Mouse (Mus musculus): ENCODE measurements around the gene Erlin1.

The Erlin1 gene

DNA sequence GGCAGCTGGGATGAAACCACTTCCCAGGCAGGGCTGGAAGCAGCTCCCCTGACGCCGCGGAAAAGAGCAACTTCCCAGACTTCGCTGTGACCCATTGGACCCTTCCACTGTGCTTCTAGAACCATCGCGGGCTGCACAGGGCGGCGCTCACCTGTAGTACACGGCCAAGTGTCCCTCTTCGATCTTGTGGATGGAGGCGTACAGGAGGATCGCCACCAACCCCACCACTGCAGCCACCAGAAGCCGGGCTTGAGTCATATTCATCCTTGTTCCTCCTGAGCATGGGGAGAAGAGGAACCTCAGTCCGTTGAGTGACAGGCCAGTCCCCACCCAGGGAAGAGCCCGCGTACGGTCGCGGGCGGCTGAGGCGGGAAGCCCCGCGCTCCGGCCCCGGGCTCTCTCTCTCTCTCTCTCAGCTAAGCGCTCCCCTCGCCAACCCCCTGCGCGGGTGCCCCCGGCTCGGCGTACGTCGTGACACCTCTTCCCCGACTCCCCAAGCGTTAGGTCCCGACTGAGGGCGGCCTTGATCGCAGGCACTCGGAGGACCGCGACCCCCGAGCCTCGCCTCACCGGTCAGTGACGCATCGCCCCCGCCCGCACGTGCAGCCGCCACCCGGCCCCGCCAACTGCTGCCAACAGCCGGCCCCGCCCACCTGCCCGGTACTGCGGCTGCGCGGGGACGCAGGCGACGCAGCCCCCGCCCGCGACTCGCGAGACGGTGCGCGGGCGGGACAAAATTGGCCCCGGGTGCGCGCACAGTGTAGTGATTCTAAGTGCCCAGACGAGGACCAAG is at the start of gene Erlin1:
Gene Erlin1, minus strand, starts transcription at position 665 of the 793 bp plus-strand sequence.
- peak; percentile 90 to 91 for DNase-seq (ENCODE audit: low spot score in 2 of 2)

DNA sequence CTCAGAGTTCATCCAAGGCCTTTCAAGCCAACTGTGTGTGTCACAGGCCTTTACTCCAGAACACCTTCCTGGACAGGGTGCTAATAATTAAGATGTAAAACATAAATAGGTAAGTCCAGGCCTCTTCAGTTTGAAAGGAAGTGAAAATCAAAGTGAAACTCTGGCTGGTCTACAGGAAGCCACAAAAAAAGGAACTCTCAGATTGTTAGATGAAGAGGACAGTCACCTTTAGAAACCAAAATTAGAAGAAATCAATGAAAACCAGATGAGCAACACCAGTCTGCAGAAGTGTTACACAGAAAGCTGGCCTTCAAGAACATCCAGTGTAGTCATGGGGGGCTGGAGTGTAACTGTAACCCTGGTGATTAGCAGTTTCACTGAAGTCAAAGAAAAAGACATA is 48.2 kb upstream of the Erlin1 start:
- no peak for DNase-seq (ENCODE audit: low spot score in 2 of 2)

DNA sequence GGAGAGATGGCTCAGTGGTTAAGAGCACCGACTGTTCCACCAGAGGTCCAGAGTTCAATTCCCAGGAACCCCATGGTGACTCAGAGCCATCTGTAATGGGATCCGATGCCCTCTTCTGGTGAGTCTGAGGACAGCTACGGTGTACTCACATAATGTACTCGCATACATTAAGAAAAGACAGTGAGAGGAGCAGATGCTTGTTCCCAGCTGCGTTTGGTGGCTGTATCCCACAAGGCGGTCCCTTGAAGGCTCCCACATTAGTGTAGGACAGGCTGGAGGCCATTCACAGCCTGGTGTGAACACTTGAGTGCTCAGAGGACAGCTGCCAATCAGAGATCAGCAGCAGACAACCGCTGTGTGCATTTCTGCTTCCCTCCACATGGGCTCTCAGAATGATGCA is 42.1 kb upstream of the Erlin1 start:
- DNase-seq (ENCODE audit: low spot score in 2 of 2) = peak in 1 of 2 experiments; percentile 13

DNA sequence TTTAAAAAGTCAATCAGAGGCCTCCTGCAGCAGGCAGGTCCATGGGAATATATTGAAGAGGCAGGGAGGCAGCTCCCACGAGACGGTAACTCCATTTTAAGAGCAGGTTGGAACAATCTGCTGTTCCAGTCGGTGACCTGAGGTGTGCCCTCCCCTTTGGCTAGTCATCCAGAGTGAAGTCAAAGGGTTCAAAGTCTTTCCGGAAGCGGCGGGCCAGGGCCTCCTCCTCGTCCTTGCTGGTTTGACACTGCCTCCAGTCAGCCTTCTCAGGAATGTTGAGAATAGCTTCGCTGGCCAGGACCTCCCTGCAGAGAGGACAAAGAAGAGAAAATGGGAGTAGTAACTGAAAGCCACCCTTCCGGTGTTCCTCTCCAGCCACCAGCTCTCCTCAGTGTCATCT is 40.8 kb upstream of the Erlin1 start:
- no peak for DNase-seq (ENCODE audit: low spot score in 2 of 2)

DNA sequence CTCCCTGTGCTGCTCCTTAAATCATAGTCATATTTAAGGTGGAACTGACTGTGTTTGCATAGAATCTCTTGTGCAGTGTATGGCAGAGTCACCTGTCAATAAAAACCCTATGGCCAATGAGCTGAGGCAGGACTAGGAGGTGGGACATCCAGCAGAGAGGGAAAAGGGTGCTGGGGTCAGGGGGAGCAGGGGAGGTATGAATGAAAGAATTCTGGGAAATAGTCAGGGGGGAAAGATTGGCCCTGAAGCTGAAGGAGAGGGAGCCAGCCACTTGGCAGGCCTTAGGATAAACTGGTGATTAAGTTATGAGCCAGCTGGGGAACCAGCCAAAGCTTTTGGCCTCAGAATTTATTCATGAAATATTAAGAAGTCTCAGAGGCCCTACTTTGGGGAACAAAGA is 39.4 kb upstream of the Erlin1 start:
- no peak for DNase-seq (ENCODE audit: low spot score in 2 of 2)

DNA sequence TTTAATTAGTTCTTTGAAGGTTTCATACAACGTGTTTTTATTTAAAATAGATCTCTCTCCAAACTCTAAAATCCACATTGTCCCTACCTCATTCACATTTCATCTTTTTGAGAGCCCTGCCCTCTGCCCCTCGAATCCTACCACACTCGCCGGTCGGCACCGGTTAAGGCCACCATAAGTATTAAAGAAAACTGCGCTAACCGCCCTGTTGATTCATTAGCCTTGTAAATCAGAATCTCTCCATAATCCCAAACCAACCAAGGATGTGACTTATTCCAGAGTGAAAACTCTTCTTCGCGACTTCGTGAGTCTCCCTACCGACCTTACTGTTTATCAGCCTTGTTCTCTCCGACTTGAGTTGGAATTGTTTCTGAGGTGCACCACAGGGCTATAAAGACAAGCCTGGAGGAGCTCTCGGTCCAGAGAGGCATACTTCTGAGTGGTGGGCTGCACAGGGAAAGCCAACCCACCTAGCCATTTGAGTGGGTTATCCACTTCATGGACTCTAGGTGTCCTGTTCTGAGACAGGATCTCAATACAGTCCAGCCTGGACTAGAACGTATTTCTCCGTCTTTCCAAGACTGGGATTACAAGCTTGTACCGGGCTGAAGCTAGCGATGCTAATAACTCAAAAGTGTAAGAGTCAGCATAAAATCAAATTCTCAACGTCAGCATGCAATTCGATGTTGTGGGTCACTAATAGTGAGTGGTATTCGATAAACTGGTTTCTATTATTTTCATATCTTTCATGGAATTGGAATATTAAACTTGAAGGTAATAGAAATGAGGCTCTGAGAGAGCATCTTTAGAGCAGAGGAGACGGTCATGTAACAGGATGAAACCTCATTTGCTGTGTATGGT is 38.3 kb upstream of the Erlin1 start:
- peak; percentile 15 for DNase-seq (ENCODE audit: low spot score in 2 of 2)

DNA sequence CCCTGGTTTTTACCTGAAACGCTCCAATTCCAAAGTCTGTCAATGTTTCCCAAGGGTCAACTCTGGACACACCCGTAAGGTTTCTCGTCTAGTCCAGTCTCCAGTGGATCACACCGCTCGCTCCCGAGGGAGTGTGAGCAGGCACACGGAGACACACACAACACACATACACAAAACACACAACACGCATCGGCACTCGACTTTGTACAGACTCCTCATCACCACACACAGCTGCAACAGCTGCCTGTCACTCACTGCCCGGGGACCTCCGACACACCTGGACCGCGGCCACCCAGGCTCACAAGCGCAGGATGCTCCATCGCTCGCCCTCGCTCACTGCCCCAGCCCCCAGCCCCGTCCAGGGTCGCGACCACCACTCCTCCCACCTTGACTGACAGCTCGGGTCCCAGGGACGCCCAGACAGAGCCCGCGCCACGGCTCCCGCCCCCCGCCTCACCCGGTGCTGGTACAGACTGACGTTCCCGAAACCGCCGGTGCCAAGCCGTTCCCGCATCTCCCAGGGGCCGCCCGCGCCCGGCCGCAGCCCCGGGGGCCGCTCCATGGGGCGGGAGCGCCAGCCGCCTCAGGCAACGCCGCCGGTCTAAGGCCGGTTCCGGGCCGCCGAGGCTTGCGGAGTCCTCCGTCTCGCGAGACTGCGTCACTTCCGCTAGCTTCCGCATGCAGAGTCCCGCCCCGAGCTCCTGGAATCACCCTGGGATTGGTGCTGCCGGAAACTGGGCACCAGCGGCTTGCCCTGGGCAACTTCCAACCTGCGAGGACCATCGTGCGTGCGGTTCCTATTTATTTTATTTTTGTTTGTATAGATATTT is 37.5 kb upstream of the Erlin1 start, which contains the start of gene Chuk:
Gene Chuk, minus strand, starts transcription at position 650 of the 830 bp plus-strand sequence.
- peak; percentile 91 to 96 for DNase-seq (ENCODE audit: low spot score in 2 of 2)

DNA sequence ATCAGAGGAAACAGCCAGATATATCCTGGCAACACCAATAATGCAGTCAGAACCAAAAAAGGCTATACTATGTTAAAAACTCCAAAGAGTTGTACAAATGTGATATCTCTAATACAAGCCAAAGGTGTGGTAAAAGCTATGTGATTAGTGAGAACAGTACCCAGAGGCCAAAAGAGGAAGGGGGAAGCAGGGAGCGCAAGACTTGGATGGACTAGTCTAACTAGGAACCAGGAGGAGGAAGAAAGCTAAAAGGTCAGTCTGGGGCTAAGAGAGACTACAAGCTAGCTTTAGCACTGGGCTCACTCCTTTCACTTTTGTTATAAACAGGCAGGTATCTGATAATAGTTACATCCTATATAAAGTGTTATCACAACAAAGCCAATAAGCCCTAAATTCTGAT is 34.8 kb upstream of the Erlin1 start:
- no peak for DNase-seq (ENCODE audit: low spot score in 2 of 2)

DNA sequence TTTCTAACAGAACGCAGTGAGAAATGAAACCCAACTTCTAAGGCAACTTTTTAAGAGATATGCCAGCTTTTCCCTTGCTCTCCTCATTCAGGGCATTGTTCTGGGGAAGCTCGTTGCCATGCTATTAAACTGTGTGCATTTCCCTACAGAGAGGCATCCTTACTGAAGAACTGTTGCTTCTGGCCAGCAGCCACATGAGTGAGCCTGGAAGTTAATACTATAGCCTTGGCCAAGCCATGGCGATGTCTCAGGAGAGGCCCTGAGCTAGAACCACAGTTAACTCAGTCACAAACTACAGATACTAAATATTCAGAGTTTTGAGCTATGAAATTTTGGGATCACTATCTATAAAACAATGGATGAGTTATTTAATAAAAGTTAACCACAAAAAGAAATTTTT is 33.4 kb upstream of the Erlin1 start:
- DNase-seq (ENCODE audit: low spot score in 2 of 2) = no peak

DNA sequence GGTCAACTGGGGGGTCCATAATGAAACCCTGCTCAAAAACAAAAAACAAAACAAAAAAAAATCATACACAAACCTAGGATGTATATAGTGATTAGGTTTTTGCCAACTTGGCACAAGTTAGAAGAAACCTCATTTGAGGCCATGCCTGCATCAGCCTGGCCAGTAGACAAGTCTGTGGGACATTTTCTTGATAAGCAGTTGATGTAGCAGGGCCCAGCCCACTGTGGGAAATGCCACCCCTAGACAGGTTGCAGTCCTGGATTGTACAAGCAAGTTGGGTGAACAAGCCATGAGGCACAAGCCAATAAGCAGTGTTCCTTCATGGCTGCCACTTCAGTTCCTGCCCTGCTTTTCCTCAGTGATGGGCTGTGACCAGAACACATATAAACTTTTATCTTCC is 31.3 kb upstream of the Erlin1 start:
- DNase-seq (ENCODE audit: low spot score in 2 of 2) = no peak

DNA sequence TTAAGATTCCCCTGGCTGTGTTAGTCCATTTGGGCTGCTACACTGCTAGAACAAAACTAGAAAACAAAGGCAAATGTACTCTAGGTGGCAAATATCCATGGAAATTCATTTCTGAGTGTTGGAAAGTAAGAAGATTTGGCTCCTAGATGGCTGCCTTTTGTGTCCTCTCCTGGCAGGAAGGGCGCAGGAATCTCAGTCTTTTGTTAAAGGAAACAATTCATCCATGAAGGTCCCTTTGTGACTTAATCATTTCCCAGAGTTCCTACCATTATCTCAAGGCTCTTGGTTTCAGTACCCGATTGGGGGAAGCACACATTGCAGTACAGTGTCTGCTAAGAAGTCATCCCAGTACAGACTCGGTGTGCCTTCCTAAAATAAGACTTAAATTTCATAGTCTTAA is 16.7 kb upstream of the Erlin1 start:
- DNase-seq (ENCODE audit: low spot score in 2 of 2) = no peak

DNA sequence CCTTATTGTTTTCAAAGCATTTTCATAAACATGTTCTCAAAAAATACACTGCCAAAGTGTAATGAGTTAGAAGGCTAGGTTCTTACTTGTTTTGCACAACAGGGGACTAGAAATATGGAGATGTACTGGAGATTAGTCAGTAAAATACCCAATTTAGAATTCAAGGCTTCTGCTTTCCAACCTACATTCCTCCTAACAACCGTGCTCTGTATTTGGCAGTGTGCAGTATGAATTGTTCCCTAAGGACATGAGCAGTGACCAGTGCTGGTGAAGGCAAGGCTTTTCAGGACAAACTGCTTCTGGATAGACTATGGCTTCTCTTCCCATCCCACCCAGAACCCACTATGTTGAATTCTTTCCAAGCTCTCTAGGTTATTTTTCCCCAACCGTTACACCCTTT is 11.3 kb upstream of the Erlin1 start:
- DNase-seq (ENCODE audit: low spot score in 2 of 2) = no peak

DNA sequence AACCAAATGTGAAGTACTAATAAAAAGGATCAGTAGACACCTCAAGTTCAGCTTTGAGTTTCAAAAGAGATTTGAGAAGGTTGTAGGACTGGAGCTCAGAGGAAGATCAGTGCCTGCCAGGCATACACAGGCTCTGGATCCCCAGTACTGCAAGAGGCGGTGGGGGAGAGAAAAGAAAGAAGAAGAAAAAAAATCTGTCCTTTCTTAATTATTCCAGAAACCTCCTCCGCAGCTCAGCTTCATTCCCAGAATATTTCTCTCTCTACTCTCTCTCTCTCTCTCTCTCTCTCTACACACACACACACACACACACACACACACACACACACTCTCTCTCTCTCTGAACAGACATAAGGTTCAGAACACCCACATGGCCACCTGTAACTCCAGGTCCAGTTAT is 10.4 kb upstream of the Erlin1 start:
- DNase-seq (ENCODE audit: low spot score in 2 of 2) = no peak

DNA sequence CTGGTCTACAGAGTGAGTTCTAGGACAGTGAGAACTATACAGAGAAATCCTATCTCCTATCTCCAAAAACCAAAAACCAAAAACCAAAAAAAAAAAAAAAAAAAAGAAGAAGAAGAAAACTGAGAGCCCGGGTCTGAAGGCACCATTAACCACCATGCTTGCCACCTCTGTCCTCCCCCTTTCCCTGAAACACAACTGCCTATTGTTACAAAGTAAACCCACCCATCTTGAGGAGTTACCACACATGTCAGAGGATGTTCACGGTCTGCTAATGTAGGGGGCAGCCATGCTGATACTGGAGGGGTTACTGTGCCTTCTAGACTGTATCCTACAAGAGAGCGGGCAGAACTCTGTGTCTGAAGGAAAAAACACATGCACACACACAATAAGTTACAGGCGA is 7.4 kb upstream of the Erlin1 start:
- DNase-seq (ENCODE audit: low spot score in 2 of 2) = no peak

DNA sequence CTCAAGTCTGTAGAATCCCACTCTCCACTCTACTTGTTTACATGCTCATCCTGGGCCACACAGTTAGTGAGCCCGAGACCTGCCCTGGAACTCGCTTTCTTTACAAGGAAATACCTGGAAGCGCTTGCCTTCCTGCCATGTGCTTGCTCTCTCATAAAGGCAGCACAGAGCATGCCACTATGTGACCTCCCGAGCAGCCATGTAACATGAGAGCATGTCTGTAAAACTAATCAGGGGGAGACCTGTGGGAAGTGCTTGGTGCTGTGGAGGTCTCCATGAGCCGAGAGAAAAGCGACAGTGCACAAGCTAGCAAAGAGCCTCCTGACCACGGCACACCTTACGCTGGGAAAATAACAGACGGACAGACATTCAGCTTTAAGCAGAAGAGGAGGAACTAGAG is 6.9 kb upstream of the Erlin1 start:
- no peak for DNase-seq (ENCODE audit: low spot score in 2 of 2)

DNA sequence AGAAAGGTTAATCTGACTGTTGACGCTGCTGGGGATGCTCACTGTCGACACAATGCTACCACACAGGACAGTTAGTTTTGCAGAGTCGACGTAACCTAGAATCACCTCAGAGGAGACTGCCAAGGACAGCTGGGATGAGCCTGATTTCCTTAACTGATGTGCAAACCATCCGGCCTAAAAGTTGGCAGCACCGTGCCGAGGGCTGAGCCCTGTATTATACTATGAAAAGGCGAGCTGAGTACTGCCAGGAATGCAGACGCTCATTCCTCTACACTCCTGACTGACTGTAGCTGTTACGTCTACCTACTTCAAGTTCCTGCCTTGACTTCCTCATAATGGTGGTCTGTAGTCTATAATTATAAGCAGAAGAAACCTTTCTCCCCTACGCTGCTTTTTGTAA is 5.4 kb upstream of the Erlin1 start:
- DNase-seq (ENCODE audit: low spot score in 2 of 2) = no peak

DNA sequence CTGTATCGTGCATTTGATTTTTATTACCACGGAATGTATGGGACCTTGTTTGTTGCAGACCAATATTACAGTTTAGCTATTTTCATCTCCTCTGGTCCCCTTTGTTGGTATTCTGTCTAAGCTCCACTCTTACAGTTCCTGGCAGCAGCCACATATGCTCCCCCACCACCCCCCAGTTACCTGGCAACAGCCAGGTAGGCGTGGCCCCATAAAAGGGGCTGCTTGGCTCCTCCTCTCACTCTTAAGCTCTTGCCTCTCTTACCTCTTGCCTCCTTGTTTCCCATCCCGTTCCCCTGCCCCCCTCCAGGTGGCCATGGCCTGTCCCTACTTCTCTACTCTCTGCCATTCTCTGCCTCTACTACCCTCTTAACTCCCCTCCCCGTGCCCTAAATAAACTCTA is 1.6 kb upstream of the Erlin1 start:
- no peak for DNase-seq (ENCODE audit: low spot score in 2 of 2)

DNA sequence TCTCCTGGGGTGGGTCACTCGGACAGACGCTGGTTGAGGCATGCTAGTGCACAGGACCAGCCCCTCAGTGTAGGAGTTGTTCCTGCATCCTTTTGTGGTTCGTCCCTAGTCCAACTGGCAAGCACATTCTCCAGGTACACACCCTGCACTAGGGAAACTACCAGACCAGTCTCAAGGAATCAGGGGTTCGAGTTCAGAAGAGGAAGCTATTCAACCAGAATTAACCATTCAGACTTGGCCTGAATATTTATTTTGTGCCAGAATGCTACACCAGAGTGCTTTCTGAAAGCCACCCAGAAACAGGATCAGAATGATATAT is 288 bp upstream of the Erlin1 start:
- DNase-seq (ENCODE audit: low spot score in 2 of 2) = no peak

DNA sequence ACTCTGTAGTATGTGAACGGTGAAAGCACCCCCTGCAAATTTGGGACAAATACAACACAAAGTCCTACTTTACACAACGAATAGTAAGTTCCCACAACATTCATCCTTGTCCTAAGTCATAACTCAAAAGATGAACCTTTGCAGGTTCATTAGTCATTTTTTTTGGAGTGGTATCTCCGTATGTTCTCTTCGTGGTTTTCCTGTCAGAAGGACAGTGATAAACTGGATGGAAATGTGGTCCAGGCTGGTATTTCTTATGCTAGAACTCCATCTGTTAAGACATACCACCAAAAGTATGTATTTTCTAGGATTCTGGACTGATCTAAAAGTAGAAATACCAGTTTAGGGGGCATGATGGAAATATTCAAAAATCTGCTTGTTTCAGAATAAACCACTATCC is 1.4 kb downstream of the Erlin1 start:
- no peak for DNase-seq (ENCODE audit: low spot score in 2 of 2)

DNA sequence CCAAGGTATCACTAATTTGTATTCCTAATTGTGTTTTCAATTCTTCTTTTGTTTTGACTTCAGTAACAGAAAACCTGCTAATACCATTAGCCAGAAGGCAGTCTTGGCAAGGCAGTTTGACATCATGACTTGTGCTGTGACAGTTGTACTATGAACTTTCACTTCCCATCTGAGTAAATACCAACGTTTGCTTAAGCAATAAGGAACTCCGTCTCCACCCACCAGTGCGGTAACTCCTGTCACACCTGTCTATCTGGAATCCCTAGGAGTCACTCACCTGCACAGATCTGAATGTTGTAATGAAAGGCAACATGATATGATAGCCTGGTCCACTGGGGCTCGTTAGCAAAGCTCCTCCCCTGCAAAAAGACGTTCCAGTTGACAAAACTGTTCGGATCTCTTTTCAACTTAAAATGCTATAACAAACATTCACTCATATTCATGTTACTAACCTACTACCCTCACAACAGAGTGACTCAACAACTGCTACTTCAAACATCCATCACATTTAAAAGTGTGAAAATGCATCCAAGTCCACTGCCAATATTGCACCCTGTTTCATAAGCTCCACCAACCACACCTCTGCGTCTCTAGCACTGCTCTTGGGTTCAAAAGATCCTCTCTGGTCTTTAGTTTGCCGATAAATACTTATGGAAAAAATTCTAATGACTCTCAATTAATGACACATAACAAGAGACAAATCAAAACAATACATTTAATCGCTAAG is 2.1 kb downstream of the Erlin1 start:
- DNase-seq (ENCODE audit: low spot score in 2 of 2) = no peak

DNA sequence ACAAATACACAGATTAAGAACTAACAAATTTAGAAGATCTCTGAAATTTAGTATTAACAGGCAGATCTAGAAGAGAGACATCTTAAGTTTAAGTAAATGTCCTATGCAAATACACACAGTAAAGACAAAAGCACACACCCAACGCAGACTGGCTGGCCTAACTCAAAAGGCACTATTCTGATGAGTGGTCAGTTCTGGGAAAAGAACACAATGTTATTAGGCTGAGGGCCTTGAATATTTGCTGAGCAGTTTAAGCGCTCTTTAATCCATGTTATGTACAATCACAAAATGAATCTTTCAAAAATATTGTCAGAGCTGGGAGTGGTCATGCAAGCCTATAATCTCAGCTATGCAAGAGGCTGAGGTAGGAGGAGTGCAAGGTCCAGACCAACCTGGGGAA is 4.9 kb downstream of the Erlin1 start:
- DNase-seq (ENCODE audit: low spot score in 2 of 2) = no peak

DNA sequence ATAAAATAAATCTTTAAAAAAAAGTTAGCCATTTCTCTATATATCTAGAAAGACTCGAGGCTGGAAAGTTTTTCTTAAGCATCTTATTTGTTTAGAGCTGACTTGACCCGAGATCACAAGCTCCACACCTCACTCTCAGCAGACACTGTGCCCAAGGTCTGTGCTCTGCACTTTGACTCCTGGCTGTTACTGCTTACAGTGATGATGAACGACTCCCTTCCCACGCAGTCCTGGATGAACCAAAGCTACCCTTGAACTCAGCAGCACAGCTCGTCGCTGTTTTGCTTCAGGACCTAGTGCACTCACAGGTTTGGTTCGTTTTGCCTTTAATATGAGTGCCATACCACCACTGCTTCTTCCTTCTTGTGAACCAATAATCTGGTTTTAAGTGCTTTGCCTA is 5.8 kb downstream of the Erlin1 start:
- DNase-seq (ENCODE audit: low spot score in 2 of 2) = no peak
